Mouse (Mus musculus) limb, embryonic 15.5 days (tissue): ENCODE results near the gene Fgfr4. TPM values are rescaled to one million over a fixed set of nuclear protein-coding genes. Genes with fewer than 3 reads are reported as not detected.
"Not testable (repeated sequence)": the region's sequence is repeated elsewhere in the genome, so short reads cannot be mapped to it uniquely, and the experiment has no call there.

ENCODE experiments used
- ATAC-seq: fragments of 200-750 bp; cut with Nextera tagmentation; 2 replicates; pipeline ENCODE4 v1.8.0; 2017; ENCODE audit warnings: low read depth, moderate TSS enrichment; ENCODE audit not compliant: insufficient number of reproducible peaks, low FRiP score, low TSS enrichment
- H3K27ac ChIP-seq: fragments of 300-500 bp; sonication (generic); 2 replicates; pipeline ENCODE4 v1.5.1; 2015; ENCODE audit warnings: moderate library complexity, mild to moderate bottlenecking, inconsistent platforms
- H3K27me3 ChIP-seq: fragments of 300-500 bp; sonication (generic); 2 replicates; pipeline ENCODE4 v1.6.1; 2015; ENCODE audit warnings: inconsistent platforms
- H3K36me3 ChIP-seq: fragments of 300-500 bp; sonication (generic); 2 replicates; pipeline ENCODE4 v1.6.1; 2015; ENCODE audit warnings: inconsistent platforms
- H3K4me1 ChIP-seq: fragments of 300-500 bp; sonication (generic); 2 replicates; pipeline ENCODE4 v1.6.1; 2015; ENCODE audit warnings: inconsistent platforms
- H3K4me2 ChIP-seq: fragments of 300-500 bp; sonication (generic); 2 replicates; pipeline ENCODE4 v1.6.1; 2015; ENCODE audit warnings: mild to moderate bottlenecking, inconsistent platforms
- H3K4me3 ChIP-seq: fragments of 300-500 bp; sonication (generic); 2 replicates; pipeline ENCODE4 v1.5.1; 2015; ENCODE audit warnings: mild to moderate bottlenecking, inconsistent platforms
- H3K9ac ChIP-seq: fragments of 300-500 bp; sonication (generic); 2 replicates; pipeline ENCODE4 v1.6.1; 2015; ENCODE audit warnings: inconsistent platforms
- H3K9me3 ChIP-seq: fragments of 300-500 bp; sonication (generic); 2 replicates; pipeline ENCODE4 v1.6.1; 2016; ENCODE audit warnings: inconsistent platforms
- WGBS: fragments of 180-500 bp; shearing (Covaris S2); methylation state at CpG from one replicate; pipeline ENCODE4 v1.1.7; 2015; 5-methylcytosine and 5-hydroxymethylcytosine counted together
- polyA plus RNA-seq: library from polyadenylated mRNA; unstranded; fragments of >200 nt; fragmentation: Nextera tagmentation; extraction: Ambion mirVana; gene quantifications from 2 replicates; pipeline ENCODE4 v1.2.1, GENCODE M21; 2015

The Fgfr4 gene
- polyA plus RNA-seq, 1 experiment from 2014 or later: 8.2 TPM

DNA sequence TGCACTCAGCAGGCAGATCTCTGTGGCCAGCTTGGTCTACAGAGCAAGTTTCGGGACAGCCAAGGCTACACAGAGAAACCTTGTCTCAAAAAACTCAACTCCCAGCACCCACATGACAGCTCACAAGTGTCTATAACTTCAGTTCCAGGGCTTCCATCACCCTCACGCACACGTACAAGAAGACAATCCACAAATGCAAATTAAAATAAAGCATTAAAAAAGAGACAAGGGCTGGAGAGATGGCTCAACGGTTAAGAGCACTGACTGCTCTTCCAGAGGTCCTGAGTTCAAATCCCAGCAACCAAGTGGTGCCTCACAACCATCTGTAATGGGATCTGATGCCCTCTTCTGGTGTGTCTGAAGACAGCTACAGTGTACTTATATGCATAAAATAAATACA, 50.3 kb downstream of the Fgfr4 start:
- H3K36me3 ChIP-seq, H3K4me3 ChIP-seq, H3K4me1 ChIP-seq, H3K27me3 ChIP-seq, H3K9me3 ChIP-seq, H3K27ac ChIP-seq, H3K9ac ChIP-seq, ATAC-seq, H3K4me2 ChIP-seq: not testable (repeated sequence)
- 86% methylated on average over 4 of the region's 4 CpGs for WGBS

DNA sequence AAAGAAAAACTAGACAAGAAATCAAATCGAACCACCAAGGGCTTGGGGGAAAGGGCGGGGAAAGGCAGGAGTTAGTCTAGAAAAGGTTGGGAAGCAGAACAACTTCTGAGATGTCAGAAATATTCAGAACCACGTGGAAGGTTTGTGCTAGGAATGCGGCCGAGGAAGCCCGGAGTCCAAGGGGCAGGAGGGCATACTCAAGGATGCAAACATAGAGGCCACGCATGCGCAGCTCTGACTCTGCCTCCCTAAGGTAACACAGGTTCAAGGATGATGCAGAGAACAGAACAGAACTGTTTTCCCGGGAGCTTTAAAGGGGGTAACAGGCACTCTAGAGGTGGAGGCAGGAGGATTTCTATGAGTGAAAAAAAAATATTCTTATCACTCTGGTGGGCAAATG, 51.3 kb downstream of the Fgfr4 start:
- Histone ChIP-seq H3K9ac (no peak overlapping the region), H3K4me2 (no peak overlapping the region), H3K36me3 (no peaks in the 10 kb centered on the region), H3K27ac (no peak overlapping the region), H3K9me3 (no peaks in the 10 kb centered on the region), H3K4me1 (no peaks in the 10 kb centered on the region), H3K27me3 (no peaks in the 10 kb centered on the region), H3K4me3 (no peak overlapping the region)
- WGBS: 73% methylated on average over 9 of the region's 9 CpGs
- no peak for ATAC-seq

DNA sequence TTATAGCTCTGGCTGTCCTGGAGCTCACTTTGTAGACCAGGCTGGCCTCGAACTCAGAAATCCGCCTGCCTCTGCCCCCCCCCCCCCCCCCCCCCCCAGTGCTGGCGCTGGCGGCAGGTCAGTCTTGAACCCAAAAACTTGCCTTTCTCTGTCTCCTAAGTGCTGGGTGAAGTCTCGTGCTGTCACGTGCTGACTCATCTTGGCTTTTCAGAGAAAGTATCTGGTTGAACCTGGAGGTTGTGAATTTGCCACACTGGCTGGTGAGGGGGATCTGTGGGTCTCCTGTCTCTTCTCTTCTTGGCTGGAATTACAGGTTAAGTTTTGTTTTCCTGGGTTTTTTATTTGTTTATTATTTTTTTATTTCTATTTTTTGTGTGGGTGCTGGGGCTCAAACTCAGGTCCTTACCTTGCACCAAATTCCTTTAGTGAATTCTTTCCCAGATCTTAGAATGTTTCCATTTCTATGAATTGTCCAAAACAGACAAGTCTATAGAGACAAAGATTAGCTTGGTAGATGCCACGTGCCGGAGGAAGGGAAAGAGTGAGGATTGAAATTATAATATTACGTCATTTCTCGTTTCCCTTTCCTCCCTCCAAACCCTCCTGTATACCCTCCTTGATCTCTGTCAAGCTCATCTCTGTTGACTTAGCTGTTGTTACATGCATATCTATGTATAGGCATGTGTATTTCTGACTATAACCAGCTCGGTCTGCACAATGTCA, 52.4 kb downstream of the Fgfr4 start:
- 80% methylated on average over 7 of the region's 11 CpGs for WGBS
- no peak for ATAC-seq

DNA sequence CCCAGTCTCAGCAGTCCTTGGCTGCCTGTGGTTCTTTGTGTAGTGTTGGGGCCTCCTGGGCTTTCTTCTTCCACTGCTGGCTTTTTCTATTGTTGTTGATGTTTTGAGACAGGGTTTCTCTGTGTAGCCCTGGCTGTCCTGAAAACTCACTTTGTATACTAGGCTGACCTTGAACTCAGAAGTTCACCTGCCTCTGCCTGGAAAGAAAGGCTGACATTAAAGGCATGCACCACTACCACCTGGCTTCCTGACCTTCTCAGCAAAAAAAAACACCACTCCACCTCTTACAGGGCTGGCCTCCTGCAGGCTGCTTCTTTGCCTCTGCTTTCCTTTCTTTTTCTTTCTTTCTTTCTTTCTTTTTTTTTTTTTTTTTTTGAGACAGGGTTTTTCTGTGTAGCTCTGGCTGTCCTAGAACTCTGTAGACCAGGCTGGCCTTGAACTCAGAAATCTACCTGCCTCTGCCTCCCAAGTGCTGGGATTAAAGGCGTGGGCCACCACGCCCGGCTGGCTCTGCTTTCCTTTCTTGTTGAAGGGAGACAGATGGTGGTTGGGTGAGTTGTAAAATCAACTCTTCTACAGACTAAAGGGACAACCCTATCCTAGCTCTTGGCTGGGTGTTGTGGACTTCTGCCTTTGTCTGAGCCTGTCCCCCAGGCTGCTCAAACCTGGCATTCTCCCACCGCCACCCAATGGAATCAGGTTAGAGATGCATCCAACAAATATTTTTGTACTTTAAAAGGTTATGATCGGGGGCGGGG, 53.2 kb downstream of the Fgfr4 start:
- no peak overlapping the region for H3K4me2 ChIP-seq
- H3K9ac ChIP-seq: no peak overlapping the region
- peaks cover 16% of the 10 kb centered on the region for H3K4me1 ChIP-seq
- no peak overlapping the region for H3K4me3 ChIP-seq
- no peak overlapping the region for H3K27ac ChIP-seq
- ATAC-seq: no peak
- no peaks in the 10 kb centered on the region for H3K36me3 ChIP-seq
- H3K27me3 ChIP-seq: no peaks in the 10 kb centered on the region
- H3K9me3 ChIP-seq: no peaks in the 10 kb centered on the region
- 86% methylated on average over 6 of the region's 6 CpGs for WGBS

More for the DNA sequence above, 52.4 kb downstream of the Fgfr4 start:
- Histone ChIP-seq H3K27ac (no peak overlapping the region), H3K9ac (no peak overlapping the region), H3K4me3 (no peak overlapping the region), H3K9me3 (no peaks in the 10 kb centered on the region), H3K4me2 (no peak overlapping the region), H3K27me3 (no peaks in the 10 kb centered on the region), H3K36me3 (no peaks in the 10 kb centered on the region), H3K4me1 (peaks cover 8% of the 10 kb centered on the region)

DNA sequence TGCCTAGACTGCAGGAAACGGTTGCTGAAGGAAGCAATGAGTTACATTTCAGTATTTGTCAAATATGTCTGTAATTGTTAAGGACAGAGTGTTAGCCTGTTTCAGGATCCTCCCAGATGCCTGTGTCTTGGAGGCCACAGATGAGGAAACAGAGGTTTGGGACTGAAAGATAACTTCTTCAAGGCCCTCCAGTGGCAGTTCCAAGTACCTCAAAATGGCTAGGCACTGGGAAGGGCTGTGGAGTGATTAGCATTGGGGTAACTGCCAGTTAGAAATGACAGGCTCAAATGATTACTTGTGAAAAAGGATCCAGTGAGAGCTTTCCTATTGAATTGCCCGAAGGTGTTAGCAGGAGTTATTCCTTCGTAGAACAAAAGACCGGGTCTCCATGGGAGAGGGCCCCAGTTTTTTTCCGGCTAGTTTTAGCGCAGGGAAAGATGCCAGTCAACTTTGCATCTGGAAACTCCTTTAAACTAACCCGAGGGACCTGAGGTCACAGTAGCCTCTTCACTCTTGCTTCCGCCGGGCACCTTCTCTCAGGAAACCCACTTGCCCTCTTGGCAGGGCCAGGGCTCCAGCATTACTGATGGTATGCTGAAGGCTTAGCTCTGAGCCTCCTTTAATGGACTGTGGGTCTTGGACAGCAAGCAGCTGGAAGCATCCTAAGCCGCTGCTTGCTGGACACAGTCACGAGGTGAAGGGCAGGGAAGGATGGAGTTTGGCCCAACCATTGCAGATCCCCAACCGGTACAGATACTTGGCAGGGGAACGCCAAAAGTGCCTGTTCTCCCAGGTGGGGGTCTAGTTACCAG, 56.6 kb downstream of the Fgfr4 start:
- Histone ChIP-seq H3K4me2 (no peak overlapping the region), H3K36me3 (peaks cover 8% of the 10 kb centered on the region; the same call in 1 of the 2 replicates), H3K9me3 (no peaks in the 10 kb centered on the region), H3K4me3 (0 out of 2 replicates have a peak overlapping the region, but pooled peaks have one; percentile 74), H3K4me1 (peaks cover 32% of the 10 kb centered on the region), H3K27me3 (no peaks in the 10 kb centered on the region), H3K27ac (peak overlapping the region; percentile 99; the same call in 1 of the 2 replicates), H3K9ac (no peak overlapping the region)
- ATAC-seq: no peak
- 62% methylated on average over 13 of the region's 13 CpGs for WGBS

DNA sequence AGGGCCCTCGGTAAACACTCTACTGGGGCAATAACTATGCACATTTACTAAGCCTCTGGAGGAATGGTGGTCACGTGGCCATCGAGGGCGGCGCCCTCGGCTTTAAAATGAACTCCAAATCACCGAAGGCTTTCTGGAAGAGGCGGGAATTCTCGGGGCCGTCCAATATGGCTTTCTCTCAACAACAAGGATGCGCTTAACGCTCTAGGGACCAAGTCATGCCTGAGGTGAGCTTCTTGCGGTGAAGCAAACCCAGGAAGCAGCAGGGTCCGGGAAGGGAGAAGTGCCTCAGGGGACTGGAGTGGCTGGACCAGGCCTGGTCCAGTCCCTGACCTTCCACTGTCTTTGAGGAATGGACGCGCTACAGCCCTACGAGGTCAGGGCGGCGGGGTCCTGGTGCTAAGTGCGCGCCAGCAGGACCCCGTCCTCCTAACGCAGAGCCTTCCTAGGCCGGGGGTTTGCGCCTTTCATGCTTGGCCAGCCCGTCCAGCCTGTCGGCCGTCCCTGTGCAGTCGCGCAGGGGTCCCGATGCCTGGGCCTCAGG, 57.3 kb downstream of the Fgfr4 start, which contains the start of gene Nsd1:
Gene Nsd1 (plus strand): TSS at position 134 of the 544 bp plus-strand sequence.
- H3K27me3 ChIP-seq: no peaks in the 10 kb centered on the region
- H3K4me2 ChIP-seq: peak within 1 kb of the TSS; percentile 86
- peak within 1 kb of the TSS; percentile 99 for H3K27ac ChIP-seq
- WGBS: 26% methylated on average over 31 of the region's 31 CpGs
- H3K9me3 ChIP-seq: no peaks in the 10 kb centered on the region
- peaks cover 13% of the 10 kb centered on the region for H3K36me3 ChIP-seq
- no peak for ATAC-seq
- H3K4me3 ChIP-seq: peak within 1 kb of the TSS; percentile 74
- peak within 1 kb of the TSS; percentile 84 for H3K9ac ChIP-seq
- peaks cover 38% of the 10 kb centered on the region for H3K4me1 ChIP-seq

DNA sequence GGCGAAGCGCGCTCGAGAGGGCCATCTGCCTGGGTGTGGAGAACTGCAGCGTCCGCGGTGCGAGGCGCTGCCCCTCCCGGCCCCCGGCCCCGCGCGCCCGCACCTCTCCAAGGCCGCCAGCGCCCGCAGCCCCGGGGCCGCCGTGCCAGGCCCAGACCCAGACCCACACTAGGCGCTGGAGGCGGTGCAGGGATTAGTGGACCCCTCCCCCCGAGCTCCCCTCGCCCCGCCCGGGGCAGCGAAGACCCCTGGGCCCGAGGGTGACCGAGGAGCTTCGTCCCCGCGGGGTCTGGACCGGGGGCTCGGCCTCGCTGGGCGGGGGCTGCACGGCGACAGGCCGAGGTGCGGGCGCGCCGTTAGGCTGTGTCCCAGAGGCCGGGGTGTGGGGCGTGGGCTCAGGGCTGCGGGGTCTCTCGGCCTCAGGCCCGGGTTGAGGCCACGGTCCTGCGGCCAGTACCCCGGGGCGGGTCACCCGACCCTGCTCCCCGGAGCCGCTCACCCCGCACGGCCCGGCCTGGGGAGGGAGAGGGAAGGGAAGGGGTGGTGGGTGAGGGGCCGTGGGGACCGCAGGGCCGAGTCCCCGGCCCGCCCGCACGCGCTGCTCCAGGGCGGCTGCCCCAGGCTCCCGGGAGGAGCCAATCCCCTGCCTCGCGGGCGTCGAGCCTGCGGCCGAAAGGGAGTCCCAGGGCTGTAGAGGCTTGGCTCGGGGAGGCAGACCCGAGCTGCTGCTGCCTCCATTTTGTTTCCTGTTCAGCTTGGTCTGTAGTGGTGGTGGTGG, 57.9 kb downstream of the Fgfr4 start:
- WGBS: 2% methylated on average over 75 of the region's 77 CpGs
- peak overlapping the region; percentile 99 for H3K27ac ChIP-seq
- peak overlapping the region; percentile 86 for H3K4me2 ChIP-seq
- peak overlapping the region; percentile 74 for H3K4me3 ChIP-seq
- H3K36me3 ChIP-seq: peaks cover 15% of the 10 kb centered on the region
- peak; percentile 37 for ATAC-seq
- H3K9me3 ChIP-seq: no peaks in the 10 kb centered on the region
- peaks cover 40% of the 10 kb centered on the region for H3K4me1 ChIP-seq
- H3K9ac ChIP-seq: peak overlapping the region; percentile 84
- H3K27me3 ChIP-seq: no peaks in the 10 kb centered on the region

DNA sequence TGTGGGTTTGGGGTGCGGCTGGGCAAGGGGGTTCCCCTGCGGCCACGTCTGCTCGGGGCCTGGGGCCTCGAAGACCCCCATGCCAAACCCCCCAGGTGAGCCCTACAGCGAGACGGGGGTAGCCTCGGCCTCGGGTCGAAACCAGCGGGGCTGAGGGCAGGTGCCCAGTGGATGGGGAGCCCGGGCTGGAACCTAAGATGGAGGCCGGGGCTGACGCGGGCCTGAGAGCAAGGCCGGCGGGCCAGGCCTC, 58.5 kb downstream of the Fgfr4 start:
- Histone ChIP-seq H3K4me1 (peaks cover 44% of the 10 kb centered on the region), H3K9me3 (no peaks in the 10 kb centered on the region), H3K27ac (peak overlapping the region; percentile 99), H3K4me2 (peak overlapping the region; percentile 86), H3K4me3 (peak overlapping the region; percentile 74), H3K27me3 (no peaks in the 10 kb centered on the region), H3K9ac (peak overlapping the region; percentile 84), H3K36me3 (peaks cover 18% of the 10 kb centered on the region)
- WGBS: 1% methylated on average over 17 of the region's 17 CpGs
- no peak; the same call in 1 of the 2 replicates for ATAC-seq

DNA sequence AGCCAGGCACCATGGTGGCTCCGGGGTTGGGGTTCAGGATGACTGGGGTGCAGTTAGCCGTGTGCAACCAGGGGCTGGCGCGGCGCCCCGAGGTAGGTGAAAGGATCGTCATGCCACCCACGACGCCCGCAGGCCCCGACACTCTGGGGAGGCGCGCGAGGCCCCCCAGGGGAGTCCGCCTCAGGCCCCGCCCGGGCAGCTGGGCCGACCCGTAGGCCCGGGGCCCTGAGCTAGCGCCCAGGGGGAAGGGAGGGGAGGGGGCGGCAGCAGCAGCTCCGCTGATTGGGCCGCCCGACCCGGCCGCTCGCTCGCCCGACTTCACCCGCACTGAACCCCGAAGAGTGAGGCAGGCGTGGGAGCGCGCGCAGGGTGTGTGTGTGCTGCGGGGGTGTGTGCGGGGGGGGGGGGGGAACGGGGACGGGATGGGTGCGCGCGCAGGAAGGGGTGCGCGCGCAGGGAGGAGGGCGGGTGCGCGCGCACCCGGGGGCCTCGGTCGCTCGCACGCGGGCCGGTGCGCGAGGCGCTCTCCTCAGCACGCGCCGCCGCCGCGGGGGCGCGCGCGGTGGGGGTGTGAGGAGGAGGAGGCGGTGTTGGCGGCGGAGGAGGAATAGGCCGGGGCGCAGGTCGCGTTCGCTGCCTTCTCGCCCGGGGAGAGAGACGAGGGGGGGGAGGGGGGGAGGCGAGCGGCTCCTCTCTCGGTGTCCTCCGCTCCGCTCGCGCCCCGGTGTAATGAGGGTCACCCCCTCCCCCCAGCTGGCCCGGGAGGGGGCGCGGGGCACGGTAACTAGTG, 59.0 kb downstream of the Fgfr4 start:
- peak overlapping the region; percentile 89 for H3K9ac ChIP-seq
- no peaks in the 10 kb centered on the region for H3K9me3 ChIP-seq
- ATAC-seq: peak; percentile 84
- no peaks in the 10 kb centered on the region for H3K27me3 ChIP-seq
- H3K36me3 ChIP-seq: peaks cover 23% of the 10 kb centered on the region
- peak overlapping the region; percentile 74 for H3K4me3 ChIP-seq
- 1% methylated on average over 32 of the region's 93 CpGs for WGBS
- H3K4me2 ChIP-seq: peak overlapping the region; percentile 86
- peaks cover 49% of the 10 kb centered on the region for H3K4me1 ChIP-seq
- H3K27ac ChIP-seq: peak overlapping the region; percentile 99

DNA sequence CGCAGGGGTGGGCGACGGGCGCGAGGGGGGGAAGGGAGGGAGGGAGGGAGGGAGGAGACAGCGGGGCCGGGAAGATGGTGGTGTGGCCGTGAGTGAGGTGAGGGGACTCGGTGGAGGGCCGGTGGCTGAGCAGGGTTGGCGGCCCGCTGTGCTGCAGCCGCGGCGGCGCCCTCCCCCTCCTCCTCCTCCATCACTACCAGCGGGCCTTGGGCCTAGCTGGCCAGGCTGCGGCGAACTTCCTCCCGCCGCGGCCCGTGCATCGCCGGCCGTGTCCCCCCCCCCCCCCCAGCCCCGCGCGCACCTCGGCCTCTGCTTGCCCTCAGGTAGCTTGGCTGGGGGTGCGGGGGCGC, 59.5 kb downstream of the Fgfr4 start:
- peak; percentile 48 for ATAC-seq
- no peaks in the 10 kb centered on the region for H3K27me3 ChIP-seq
- peak overlapping the region; percentile 86 for H3K4me2 ChIP-seq
- H3K4me3 ChIP-seq: peak overlapping the region; percentile 74
- H3K36me3 ChIP-seq: peaks cover 29% of the 10 kb centered on the region
- H3K4me1 ChIP-seq: peaks cover 49% of the 10 kb centered on the region
- peak overlapping the region; percentile 89 for H3K9ac ChIP-seq
- H3K27ac ChIP-seq: peak overlapping the region; percentile 99
- WGBS: 0% methylated on average over 2 of the region's 32 CpGs
- H3K9me3 ChIP-seq: no peaks in the 10 kb centered on the region
